Mouse (Mus musculus) T-helper 17 cell (primary cell): ENCODE results near the gene Ogdh.

Experiments used
- in situ Hi-C, 2 experiments: fragments of 300-600 bp; cut with MboI, MseI; formaldehyde crosslinking; loops; 1 replicate in 1 of 2; 2 replicates in 1 of 2; pipeline ENCODE4 v1.15.1; 2025; ENCODE audit warnings: high pct_unique_total_duplicates in 2 of 2

The Ogdh gene

GRCm38 (mm10) chr11:6404699-6405566 is 113.5 kb downstream of the Ogdh start:
- in situ Hi-C loops: no loop called here

GRCm38 (mm10) chr11:6405591-6406081 is 114.2 kb downstream of the Ogdh start:
- in situ Hi-C loops: no loop called here
